Mouse (Mus musculus) megakaryocyte, adult 5-6 weeks (primary cell): Measurements from ENCODE around the gene Cd209b. TPM values are rescaled to one million over a fixed set of nuclear protein-coding genes. Genes with fewer than 3 reads are reported as not detected.
A peak's percentile ranks its signal among the peaks of the same experiment; 100 is the strongest.

ENCODE experiments used
- ATAC-seq: 2 replicates; pipeline ENCODE4 v1.8.0; 2016; ENCODE audit warnings: mild to moderate bottlenecking, inconsistent platforms; ENCODE audit not compliant: poor library complexity, severe bottlenecking
- total RNA-seq, 2 experiments: library from RNA; stranded (forward) in 1 of 2; stranded (reverse) in 1 of 2; fragments of 153-499, 151-499 nt in 1 of 2; fragments of 221-1000, 200-1000 nt in 1 of 2; gene quantifications; 2 replicates each; pipeline versions ENCODE4 v1.2.3 to v1.2.4; 2015 to 2017

Gene Cd209b
- total RNA-seq (2015), result 0.48 and 0.80 TPM in 2 replicates
- 0.51 TPM in 1 of 2 replicates, not detected in the other for total RNA-seq (2017)

GRCm38 (mm10) chr8:3926744-3927143, at the start of gene Cd209b:
Gene Cd209b, minus strand, starts transcription at chr8:3926844.
- ATAC-seq, result no peak

GRCm38 (mm10) chr8:3956037-3956436, 29.4 kb upstream of the Cd209b start:
- peak; percentile 69 for ATAC-seq

GRCm38 (mm10) chr8:3954646-3955045, 28.0 kb upstream of the Cd209b start, which contains the start of gene Cd209c:
Gene Cd209c, minus strand, starts transcription at chr8:3954746.
- ATAC-seq, result no peak

GRCm38 (mm10) chr8:3940023-3940422, 13.4 kb upstream of the Cd209b start:
- no peak for ATAC-seq

GRCm38 (mm10) chr8:3878455-3878854, 48.2 kb downstream of the Cd209b start, which contains the start of gene Cd209d:
Gene Cd209d, minus strand, starts transcription at chr8:3878555.
- ATAC-seq, result peak; percentile 49; the same call in 1 of the 2 replicates

GRCm38 (mm10) chr8:3876121-3876520, 50.5 kb downstream of the Cd209b start:
- ATAC-seq, result no peak

Other genes starting within 250 kb of the Cd209b start
- 0.13 and 0.41 TPM in 2 replicates for gene Fcer2a, start 232.7 kb downstream of the Cd209b start, total RNA-seq (2015)
- 0.33 TPM in 1 of 2 replicates, not detected in the other for gene Fcer2a, start 232.7 kb downstream of the Cd209b start, total RNA-seq (2017)
- 0.55 and 1.3 TPM in 2 replicates for gene Clec4g, start 206.2 kb downstream of the Cd209b start, total RNA-seq (2015)
- 0.33 and 1.2 TPM in 2 replicates for gene Clec4g, start 206.2 kb downstream of the Cd209b start, total RNA-seq (2017)
- 87.1 and 93.3 TPM in 2 replicates for gene Cd209a, start 177.9 kb downstream of the Cd209b start, total RNA-seq (2015)
- 80.2 and 95.6 TPM in 2 replicates for gene Cd209a, start 177.9 kb downstream of the Cd209b start, total RNA-seq (2017)
- 0.31 and 0.48 TPM in 2 replicates for gene Cd209e, start 72.5 kb downstream of the Cd209b start, total RNA-seq (2015)
- 0.55 and 1.6 TPM in 2 replicates for gene Cd209e, start 72.5 kb downstream of the Cd209b start, total RNA-seq (2017)
- gene Cd209d, start 48.3 kb downstream of the Cd209b start, total RNA-seq (2015), result 7.5 and 15.3 TPM in 2 replicates
- gene Cd209d, start 48.3 kb downstream of the Cd209b start, total RNA-seq (2017), result 4.8 and 5.9 TPM in 2 replicates
- 0.78 and 1.3 TPM in 2 replicates for gene Cd209c, start 27.9 kb upstream of the Cd209b start, total RNA-seq (2015)
- gene Cd209c, start 27.9 kb upstream of the Cd209b start, total RNA-seq (2017), result 0.70 and 3.7 TPM in 2 replicates
- gene Cd209f, start 179.0 kb upstream of the Cd209b start, total RNA-seq (2015), result not detected in 2 replicates
- gene Cd209f, start 179.0 kb upstream of the Cd209b start, total RNA-seq (2017), result 0.81 TPM in 1 of 2 replicates, not detected in the other
- not detected in 2 replicates for gene Cd209g, start 207.3 kb upstream of the Cd209b start, total RNA-seq (2015)
- not detected in 2 replicates for gene Cd209g, start 207.3 kb upstream of the Cd209b start, total RNA-seq (2017)
- gene Evi5l, start 239.7 kb upstream of the Cd209b start, total RNA-seq (2015), result 3.6 and 4.1 TPM in 2 replicates
- 4.5 and 6.0 TPM in 2 replicates for gene Evi5l, start 239.7 kb upstream of the Cd209b start, total RNA-seq (2017)